Mouse (Mus musculus) telencephalon, adult 2 months (tissue): ENCODE results near the gene Zfp575.
"Not testable (repeated sequence)": the region's sequence is repeated elsewhere in the genome, so short reads cannot be mapped to it uniquely, and the experiment has no call there.

Experiments
- DNase-seq: peaks from one replicate; pipeline ENCODE4 v3.0.0-alpha.2; 2011; ENCODE audit warnings: low read depth, low spot score

Gene Zfp575

GRCm38 (mm10) chr7:24587330-24588105 lies at the start of gene Zfp575, which contains the start of gene Ethe1:
Gene Zfp575 (minus strand): TSS chr7:24587641.
Gene Ethe1 (plus strand): TSS chr7:24587543.
- DNase-seq, result peak; percentile 72

DNA sequence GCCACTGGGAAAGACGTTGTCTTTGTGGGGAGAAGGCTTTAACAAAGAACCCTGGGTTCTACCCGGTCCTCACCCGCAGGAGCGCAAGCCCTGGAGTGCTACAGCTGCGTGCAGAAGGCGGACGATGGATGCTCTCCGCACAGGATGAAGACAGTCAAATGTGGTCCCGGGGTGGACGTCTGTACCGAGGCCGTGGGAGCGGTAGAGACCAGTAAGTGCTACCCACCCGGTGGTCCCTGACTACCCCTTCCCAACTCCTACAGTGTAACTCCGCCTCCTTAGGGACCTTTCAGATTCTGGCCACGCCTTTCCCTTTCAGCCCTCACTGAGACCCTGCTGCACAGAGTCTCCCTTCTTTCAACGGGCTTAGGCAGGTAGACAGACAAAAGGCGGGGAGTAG lies 49.6 kb upstream of the Zfp575 start:
- DNase-seq, result no peak

DNA sequence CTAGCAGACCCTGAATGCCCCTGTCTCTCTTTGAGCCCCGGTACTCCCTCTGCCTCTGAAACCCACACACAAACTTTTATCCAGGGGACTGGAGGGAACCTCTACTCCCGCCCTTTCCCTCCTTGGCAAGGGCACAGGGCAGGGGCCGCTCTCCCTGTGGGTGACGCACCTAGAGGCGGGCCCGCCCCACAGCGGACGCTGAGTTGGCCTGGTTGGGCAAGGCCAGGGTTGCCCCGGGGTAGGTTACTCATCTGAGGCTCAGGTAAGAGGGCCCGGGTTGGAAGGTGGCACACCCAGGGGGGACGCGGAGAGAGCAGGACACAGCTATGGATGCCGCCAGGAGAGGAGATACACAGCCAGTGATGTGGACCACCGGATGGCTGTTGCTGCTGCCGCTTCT lies 48.8 kb upstream of the Zfp575 start, which contains the start of gene Lypd3:
Gene Lypd3 (plus strand): TSS at position 287 of the 400 bp plus-strand sequence.
- no peak for DNase-seq

GRCm38 (mm10) chr7:24630116-24630880 lies 42.9 kb upstream of the Zfp575 start:
- no peak for DNase-seq

GRCm38 (mm10) chr7:24629672-24630071 lies 42.2 kb upstream of the Zfp575 start:
- DNase-seq, result no peak

- no peak for DNase-seq
Measured at GRCm38 (mm10) chr7:24628685-24629610, 41.5 kb upstream of the Zfp575 start.

GRCm38 (mm10) chr7:24622967-24623366 lies 35.5 kb upstream of the Zfp575 start:
- no peak for DNase-seq

- DNase-seq, result no peak
Measured at GRCm38 (mm10) chr7:24621193-24621592, 33.8 kb upstream of the Zfp575 start.

DNA sequence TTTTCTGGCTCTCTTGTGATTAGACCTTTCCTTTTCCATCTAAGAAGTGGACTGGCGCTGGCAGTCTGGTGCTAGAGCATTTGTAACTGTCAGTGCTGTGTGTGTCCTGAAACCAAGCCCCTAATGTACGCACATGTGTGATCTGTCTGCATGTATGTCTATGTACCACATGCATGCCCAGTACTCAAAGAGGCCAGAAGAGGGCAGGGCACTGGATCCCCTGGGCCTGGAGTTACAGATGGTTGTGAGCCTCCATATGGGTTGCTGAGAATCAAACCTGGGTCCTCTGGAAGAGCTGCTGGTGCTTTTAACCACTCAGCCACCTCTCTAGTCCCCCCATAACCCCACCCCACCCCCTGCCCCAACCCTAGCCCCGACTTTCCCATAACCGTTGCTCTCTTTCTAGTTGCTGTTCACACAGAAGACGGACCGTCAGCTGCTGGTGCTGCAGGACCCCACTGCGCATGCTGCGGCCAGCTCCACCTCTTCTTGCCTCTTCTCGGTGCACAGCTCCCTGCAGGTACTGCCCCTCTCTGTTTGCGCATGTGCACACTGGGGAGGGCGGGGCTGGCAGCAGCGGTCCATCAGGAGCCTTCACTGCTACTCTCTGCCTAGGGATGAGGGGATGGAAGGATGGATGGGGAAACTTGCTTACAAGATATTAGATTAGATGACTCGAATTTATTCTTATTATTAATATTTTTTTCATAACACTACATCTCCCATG lies 32.4 kb upstream of the Zfp575 start:
- DNase-seq, result no peak

DNA sequence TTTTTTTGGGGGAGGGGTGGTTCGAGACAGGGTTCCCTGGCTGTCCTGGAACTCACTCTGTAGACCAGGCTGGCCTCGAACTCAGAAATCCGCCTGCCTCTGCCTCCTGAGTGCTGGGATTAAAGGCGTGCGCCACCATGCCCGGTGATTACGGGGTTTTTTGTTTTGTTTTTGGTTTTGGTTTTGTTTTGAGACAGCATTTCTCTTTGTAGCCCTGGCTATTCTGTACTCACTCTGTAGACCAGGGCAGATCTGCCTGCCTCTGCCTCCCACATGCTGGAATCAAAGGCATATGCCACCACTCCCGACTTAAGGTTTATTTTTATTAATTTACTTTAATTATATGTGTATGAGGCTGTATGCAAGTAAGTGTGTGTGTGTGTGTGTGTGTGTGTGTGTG lies 30.9 kb upstream of the Zfp575 start:
- not testable (repeated sequence) for DNase-seq

DNA sequence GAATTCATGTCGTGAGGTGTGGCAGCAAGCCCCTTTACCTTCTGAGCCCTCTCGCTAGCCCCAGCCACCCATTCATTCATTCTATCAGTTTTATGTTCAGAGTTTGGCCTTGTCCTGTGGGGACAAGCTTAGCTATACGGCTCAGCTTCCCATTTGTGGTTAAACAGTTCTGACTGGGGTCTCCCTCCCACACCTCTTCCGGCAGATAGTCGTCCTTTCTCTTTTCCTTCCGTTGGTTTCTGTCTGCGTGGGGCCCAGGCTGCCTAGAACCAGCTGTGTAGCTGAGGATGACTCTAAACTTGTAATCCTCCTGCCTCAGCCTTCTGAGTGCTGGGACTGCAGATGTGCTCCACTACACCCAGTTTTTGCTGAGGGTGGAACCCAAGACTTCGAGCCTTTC lies 30.3 kb upstream of the Zfp575 start:
- no peak for DNase-seq

- no peak for DNase-seq
Measured at GRCm38 (mm10) chr7:24614816-24615215, 27.4 kb upstream of the Zfp575 start.

GRCm38 (mm10) chr7:24612308-24612910 lies 25.0 kb upstream of the Zfp575 start:
- DNase-seq, result no peak

DNA sequence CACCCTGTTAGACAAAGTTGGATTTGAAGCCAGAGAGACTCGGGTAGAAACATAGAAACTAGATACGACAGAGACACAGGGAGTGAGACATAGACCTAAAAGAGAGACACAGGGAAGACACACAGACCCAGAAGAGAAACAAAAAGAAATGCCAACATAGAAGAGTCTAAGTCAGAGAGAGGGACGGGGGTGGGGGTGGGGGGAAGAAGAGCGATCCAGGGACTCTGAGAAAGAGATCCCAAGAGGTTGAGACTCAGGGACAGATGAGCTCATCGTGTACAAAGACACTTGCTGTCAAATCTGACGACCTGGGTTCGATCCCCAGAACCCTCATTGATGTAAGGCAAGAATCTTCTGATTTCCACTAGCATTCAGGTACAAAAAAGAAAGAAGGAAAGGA lies 24.3 kb upstream of the Zfp575 start:
- DNase-seq, result no peak

- DNase-seq, result no peak
Measured at GRCm38 (mm10) chr7:24610879-24611494, 23.5 kb upstream of the Zfp575 start.

- DNase-seq, result no peak
Measured at GRCm38 (mm10) chr7:24610144-24610878, 22.9 kb upstream of the Zfp575 start, which contains the start of gene Phldb3. Gene Phldb3 (plus strand): TSS chr7:24610763.

GRCm38 (mm10) chr7:24608561-24608960 lies 21.1 kb upstream of the Zfp575 start:
- DNase-seq, result no peak

DNA sequence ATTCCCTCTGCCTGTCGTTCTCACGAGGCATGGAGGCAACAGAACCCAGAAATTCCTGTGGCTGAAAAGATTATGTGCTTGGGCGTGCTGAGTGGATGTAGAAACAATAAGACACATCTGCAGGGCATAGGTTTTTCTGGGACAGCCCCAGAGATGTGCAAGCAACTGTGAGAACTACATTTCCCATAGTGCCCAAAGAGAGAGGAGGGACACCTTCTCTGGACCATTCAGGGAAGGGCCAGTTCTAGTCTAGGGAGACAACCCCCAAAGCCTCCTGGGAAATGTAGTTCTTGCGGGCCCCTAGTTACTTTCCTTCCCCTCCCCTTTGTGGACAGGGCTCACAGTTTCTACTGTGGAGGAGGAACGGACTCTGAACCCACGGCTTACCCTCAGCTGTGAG lies 20.6 kb upstream of the Zfp575 start:
- DNase-seq, result no peak

DNA sequence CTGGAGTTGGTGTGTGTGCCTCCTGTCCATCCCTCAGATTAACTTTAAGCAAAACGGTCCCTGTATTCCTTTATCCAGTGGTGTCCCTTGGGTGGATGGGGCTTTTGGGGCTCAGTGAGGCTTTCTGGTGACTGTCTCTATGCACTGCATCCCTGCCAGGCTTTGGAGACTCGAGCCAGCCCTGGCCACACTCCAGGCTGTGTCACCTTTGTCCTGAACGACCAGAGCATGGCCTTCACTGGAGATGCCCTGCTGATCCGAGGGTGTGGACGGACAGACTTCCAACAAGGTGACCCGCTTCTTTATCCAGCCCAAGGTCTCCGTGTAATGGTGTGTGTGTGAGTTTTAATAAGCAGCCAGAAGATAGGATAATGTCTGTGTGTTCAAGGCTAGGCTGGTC lies 18.6 kb upstream of the Zfp575 start:
- no peak for DNase-seq
